Mouse (Mus musculus): ENCODE results near the gene Rassf6.

The Rassf6 gene

GRCm38 (mm10) chr5:90564161-90564560 is 76.3 kb downstream of the Rassf6 start:
- DNase-seq = no peak

DNA sequence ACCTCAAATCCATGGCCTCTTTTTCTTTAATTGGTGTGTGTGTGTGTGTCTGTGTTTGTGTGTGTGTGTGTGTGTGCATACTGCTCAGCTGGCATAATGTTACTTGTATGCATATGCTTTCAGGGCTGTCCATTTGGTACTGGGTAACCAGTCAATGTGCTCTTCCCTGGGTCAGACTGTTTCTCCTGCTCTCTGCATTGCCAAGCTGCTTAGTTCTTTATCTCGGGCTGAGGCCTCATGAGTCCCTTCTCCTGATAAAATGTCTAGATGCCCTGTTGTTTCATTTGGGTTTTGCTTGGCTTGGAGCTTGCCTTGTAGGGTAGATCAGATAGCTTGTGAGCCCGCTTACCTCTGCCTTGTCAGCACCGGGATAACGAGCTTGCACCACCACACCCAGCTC is 77.6 kb downstream of the Rassf6 start:
- DNase-seq = no peak

DNA sequence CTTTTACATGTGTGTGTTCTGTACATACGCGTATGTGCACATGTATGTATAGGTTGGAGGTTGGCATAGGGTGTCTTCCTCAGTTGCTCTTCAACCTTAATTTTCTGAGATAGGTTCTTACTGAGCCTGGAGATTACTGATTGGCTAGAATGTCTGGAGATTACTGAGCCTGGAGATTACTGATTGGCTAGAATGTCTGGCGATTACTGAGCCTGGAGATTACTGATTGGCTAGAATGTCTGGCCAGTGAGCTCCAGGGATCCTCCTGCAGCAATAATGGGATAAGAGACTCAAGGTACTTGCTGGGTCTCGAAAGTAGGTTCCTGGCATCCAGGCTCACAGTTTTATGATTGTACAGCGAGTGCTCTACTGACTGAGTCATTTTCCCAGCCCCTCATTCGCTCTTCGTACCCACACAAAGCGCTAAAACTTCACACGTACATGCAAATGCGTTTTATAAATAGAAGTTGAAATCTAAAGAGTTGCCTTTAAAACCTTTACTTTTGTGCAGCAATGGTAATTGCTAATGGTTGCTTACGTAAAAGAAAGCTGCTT is 78.7 kb downstream of the Rassf6 start:
- no peak for DNase-seq

GRCm38 (mm10) chr5:90560743-90561142 is 79.7 kb downstream of the Rassf6 start, which contains the start of gene 5830473C10Rik:
Gene 5830473C10Rik, plus strand, starts transcription at chr5:90561107.
- DNase-seq = no peak

DNA sequence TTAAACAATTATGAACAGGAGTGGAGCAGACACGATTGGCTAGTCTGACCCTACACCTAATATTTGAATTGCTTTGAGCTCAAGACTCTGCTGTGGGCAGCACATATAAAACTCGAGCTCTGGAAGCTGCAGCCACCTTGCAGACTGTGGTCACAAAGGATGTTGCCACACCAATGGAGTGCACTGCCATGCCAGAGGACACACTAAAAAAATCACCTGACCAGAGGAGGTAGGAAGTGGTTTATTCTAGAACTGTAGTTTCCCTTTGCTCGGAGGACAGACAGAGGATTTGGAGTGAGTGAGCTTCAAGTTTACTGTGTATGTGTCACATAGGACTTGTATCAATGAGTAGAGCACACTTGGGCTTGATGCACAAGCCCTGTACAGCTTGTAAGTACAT is 84.4 kb downstream of the Rassf6 start:
- DNase-seq = no peak

All from kidney, adult 18-20 months (tissue).